Mouse (Mus musculus): ENCODE measurements around the gene Prpf4.

DNA sequence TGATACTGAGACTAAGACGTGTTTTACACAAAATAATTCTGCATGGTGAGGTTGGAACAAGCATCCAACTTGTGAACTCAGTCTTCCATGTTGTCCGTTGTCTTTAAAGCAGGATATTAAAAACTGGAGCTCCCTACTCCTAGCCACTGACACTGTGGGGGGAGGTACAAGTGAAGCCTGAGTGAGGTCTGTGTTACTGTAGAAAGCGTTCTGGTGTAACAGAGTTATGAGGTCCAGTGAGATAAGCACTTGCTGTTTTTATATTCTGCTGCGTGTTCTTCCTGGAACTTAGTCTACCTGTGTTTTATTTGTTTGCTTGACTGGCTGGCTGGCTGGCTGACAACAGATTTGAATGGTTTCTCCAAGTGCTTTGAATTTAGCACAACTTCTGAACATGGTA, 34.3 kb upstream of the Prpf4 start:
- TF ChIP-seq CTCF (IDR thresholded peaks at IDR 0.05 in 2 of 3, conservative IDR thresholded peaks at IDR 0.05 in 1 of 3; ENCODE audit: control insufficient read depth in 1 of 3, insufficient read depth in 1 of 3, low read depth in 2 of 3, low read length in 3 of 3, poor library complexity in 1 of 3, severe bottlenecking in 1 of 3) (no peak), ETS1 (IDR thresholded peaks at IDR 0.05; ENCODE audit: low read depth, low read length) (no peak), UBTF (IDR thresholded peaks at IDR 0.05; ENCODE audit: borderline replicate concordance, insufficient read depth, low read depth, low read length) (no peak), POLR2A (IDR thresholded peaks at IDR 0.05; ENCODE audit: control insufficient read depth in 1 of 2, insufficient read depth in 1 of 2, low read depth in 1 of 2, low read length in 2 of 2, poor library complexity in 1 of 2) (no peak), MAX (IDR thresholded peaks at IDR 0.05; ENCODE audit: low read length) (no peak), ZMIZ1 (IDR thresholded peaks at IDR 0.05; ENCODE audit: low read depth, low read length) (no peak), GATA1 (IDR thresholded peaks at IDR 0.05; ENCODE audit: low read depth, low read length) (no peak), EP300 (IDR thresholded peaks at IDR 0.05; ENCODE audit: low read depth in 1 of 2, low read length in 2 of 2) (no peak), E2F4 (IDR thresholded peaks at IDR 0.05; ENCODE audit: borderline replicate concordance, low read depth, low read length) (no peak), CHD1 (IDR thresholded peaks at IDR 0.05; ENCODE audit: low read depth, low read length) (no peak), ZC3H11A (IDR thresholded peaks at IDR 0.05; ENCODE audit: low read depth, low read length) (no peak), TAL1 (IDR thresholded peaks at IDR 0.05; ENCODE audit: low read length) (no peak), CHD2 (IDR thresholded peaks at IDR 0.05; ENCODE audit: low read length) (no peak)

Measured in MEL (cell line).